Mouse (Mus musculus) MEL (cell line): ENCODE data around the gene Galnt14.

Source experiments
- CTCF ChIP-seq, 3 experiments: IDR thresholded peaks in 2 of 3; conservative IDR thresholded peaks in 1 of 3; 2 replicates each; pipeline ENCODE4 v1.5.1; 2011 to 2012; ENCODE audit warnings: low read length in 3 of 3, low read depth in 2 of 3, mild to moderate bottlenecking in 2 of 3, improper control_type of control experiment in 1 of 3, inconsistent platforms in 1 of 3, mixed read lengths in 1 of 3, moderate library complexity in 1 of 3; ENCODE audit not compliant: control insufficient read depth in 1 of 3, insufficient read depth in 1 of 3, poor library complexity in 1 of 3, severe bottlenecking in 1 of 3
- E2F4 ChIP-seq: IDR thresholded peaks from 2 replicates; pipeline ENCODE4 v1.6.1; 2011; ENCODE audit warnings: low read depth, low read length, improper control_type of control experiment, borderline replicate concordance
- EP300 ChIP-seq, 2 experiments: IDR thresholded peaks; 2 replicates each; pipeline ENCODE4 v1.6.1; 2011; ENCODE audit warnings: improper control_type of control experiment in 2 of 2, low read length in 2 of 2, low read depth in 1 of 2, mild to moderate bottlenecking in 1 of 2
- GATA1 ChIP-seq: IDR thresholded peaks from 2 replicates; pipeline ENCODE4 v1.6.1; 2011; ENCODE audit warnings: low read depth, low read length, improper control_type of control experiment
- MAX ChIP-seq: IDR thresholded peaks from 2 replicates; pipeline ENCODE4 v1.6.1; 2011; ENCODE audit warnings: low read length, improper control_type of control experiment
- MYC ChIP-seq: IDR thresholded peaks from 2 replicates; pipeline ENCODE4 v1.6.1; 2011; ENCODE audit warnings: low read depth, mild to moderate bottlenecking, low read length, improper control_type of control experiment, moderate library complexity
- NRF1 ChIP-seq: IDR thresholded peaks from 2 replicates; pipeline ENCODE4 v1.6.1; 2014; ENCODE audit warnings: low read depth, mild to moderate bottlenecking, inconsistent platforms, low read length, improper control_type of control experiment, moderate library complexity; ENCODE audit not compliant: poor library complexity, insufficient read depth, severe bottlenecking
- POLR2A ChIP-seq, 2 experiments: IDR thresholded peaks; 2 replicates each; pipeline ENCODE4 v1.6.1; 2011 to 2012; ENCODE audit warnings: low read length in 2 of 2, mild to moderate bottlenecking in 2 of 2, control low read depth in 1 of 2, improper control_type of control experiment in 1 of 2, low read depth in 1 of 2, moderate library complexity in 1 of 2; ENCODE audit not compliant: control insufficient read depth in 1 of 2, insufficient read depth in 1 of 2, poor library complexity in 1 of 2
- SMC3 ChIP-seq: IDR thresholded peaks from 2 replicates; pipeline ENCODE4 v1.6.1; 2011; ENCODE audit warnings: low read depth, low read length, improper control_type of control experiment
- TCF12 ChIP-seq: IDR thresholded peaks from 2 replicates; pipeline ENCODE4 v1.6.1; 2014; ENCODE audit warnings: low read depth, mild to moderate bottlenecking, inconsistent platforms, low read length, improper control_type of control experiment, moderate library complexity

DNA sequence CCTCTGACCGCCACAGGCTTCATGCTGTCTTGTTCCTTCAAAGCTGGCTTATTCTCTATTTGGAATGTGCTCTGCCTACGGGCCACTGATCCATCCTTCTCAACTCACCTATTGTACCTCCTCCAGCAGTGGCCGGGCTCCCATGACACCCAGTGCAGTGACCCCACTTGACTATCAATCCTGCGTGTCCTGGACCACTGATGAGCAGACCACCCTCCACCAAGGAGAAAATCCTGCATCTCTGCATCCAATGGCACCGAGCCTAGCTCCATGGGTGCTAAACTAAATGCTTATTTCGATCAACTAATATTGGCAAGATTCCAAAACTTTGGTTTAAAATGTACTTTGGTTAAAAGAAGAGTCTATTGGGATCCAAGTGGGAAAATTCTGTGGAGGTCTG lies 1.8 kb downstream of the Galnt14 start:
- TF ChIP-seq CTCF (IDR thresholded peaks at IDR 0.05 in 2 of 3, conservative IDR thresholded peaks at IDR 0.05 in 1 of 3; ENCODE audit: control insufficient read depth in 1 of 3, insufficient read depth in 1 of 3, low read depth in 2 of 3, low read length in 3 of 3, poor library complexity in 1 of 3, severe bottlenecking in 1 of 3) (no peak), SMC3 (no peak), MYC (no peak), EP300 (IDR thresholded peaks at IDR 0.05; ENCODE audit: low read depth in 1 of 2, low read length in 2 of 2) (no peak), TCF12 (no peak), POLR2A (IDR thresholded peaks at IDR 0.05; ENCODE audit: control insufficient read depth in 1 of 2, insufficient read depth in 1 of 2, low read depth in 1 of 2, low read length in 2 of 2, poor library complexity in 1 of 2) (no peak), MAX (no peak), NRF1 (no peak), E2F4 (no peak), GATA1 (no peak)
